Mouse (Mus musculus) T-cell, adult 2 months (primary cell): Measurements from ENCODE around the gene Olfr389.

Experiments used
- DNase-seq: peaks from one replicate; pipeline ENCODE4 v3.0.0; 2022; ENCODE audit warnings: low spot score

The Olfr389 gene

DNA sequence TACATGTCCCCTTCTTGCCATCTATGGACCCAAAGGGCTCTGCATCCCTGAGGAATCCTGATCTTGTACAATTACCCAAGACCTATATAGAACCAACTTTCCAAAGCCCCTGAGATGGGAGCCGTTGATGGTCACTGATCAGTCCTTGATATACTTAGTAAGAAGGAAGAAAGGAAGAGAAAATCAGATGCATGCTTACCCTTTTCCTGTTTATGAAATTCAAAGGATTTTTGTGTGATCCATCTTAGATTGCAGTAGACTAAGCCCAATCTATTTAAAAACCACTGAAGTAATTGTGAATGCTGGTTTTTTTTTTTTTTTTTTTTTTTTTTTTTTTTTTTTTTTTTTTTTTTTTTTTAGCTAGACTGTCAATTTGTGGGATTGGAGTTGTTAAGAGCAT is at the start of gene Olfr389:
Gene Olfr389 (minus strand): TSS at position 101 of the 400 bp plus-strand sequence.
- DNase-seq = no peak

DNA sequence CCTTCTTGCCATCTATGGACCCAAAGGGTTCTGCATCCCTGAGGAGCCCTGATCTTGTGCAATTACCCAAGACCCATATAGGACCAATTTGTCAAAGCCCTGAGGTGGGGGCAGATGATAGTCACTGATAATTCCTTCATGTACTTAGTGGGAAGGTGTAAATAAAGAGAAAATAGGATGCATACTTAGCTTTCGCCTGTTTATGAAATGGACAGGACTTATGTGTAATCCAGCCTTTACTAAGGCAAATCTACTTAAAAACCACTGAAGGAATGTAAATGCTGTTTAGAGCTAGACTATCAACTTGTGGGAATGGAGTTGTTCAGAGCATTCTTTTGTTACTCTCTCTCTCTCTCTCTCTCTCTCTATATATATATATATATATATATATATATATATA is 36.4 kb upstream of the Olfr389 start, which contains the start of gene Olfr392:
Gene Olfr392 (minus strand): TSS at position 101 of the 400 bp plus-strand sequence.
- DNase-seq = no peak

DNA sequence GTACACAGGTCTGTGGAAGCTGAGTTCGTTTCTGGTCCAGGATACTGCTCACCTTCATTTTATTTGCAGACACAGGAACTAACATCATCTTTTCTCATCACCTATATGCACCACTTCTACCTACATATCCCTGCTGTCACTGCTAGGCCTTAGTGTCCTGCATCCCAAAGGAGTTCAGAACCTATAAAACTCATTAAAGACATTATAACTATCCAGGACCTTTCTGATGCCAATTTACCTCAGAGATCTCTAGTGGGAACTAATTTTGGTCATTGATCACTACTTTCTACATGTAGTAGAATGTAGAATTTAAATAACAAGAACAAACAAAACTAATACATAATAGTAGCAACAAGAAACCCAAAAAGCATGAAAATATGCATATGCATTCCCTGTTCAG is 22.4 kb upstream of the Olfr389 start, which contains the start of gene Olfr391-ps:
Gene Olfr391-ps (minus strand): TSS at position 101 of the 400 bp plus-strand sequence.
- no peak for DNase-seq

DNA sequence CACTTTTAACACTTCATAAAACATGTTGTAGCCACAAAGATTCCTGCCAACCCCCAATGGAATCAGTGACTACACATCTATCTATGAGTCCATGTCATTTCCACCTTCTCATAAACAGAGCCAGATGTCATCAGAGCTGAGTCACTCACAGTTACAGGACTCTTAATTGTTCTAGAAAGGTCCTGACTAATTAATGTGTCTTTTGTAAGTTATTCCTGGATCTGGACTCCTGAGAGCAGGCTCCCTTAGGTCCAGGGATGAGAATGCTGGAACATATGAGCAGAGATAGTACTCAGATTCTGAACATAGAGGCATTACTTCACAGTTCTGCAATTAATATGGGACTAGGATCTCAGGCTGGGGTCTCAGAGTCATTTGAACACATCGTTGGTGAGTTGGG is 2.2 kb upstream of the Olfr389 start, which contains the start of gene Olfr390:
Gene Olfr390 (plus strand): TSS at position 301 of the 400 bp plus-strand sequence.
- DNase-seq = no peak

DNA sequence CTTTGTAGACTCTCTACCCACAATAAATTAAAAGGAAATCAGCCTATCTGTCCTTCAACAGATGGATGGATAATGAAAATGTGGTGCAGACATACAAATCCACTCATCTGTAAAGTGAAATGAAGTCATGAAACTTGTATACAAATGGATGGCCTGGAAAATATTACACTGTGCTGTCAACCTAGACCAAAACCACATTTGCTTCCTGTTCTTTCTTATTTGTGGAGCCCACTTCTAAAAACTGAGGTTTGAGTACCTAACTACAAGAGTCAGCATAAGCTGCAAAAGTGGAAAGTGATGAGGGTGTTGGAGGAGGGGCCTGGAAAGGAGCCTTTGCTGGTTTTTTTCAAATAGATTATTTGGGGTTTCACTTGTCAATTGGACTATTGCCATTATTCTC is 21.4 kb downstream of the Olfr389 start:
- DNase-seq = no peak
